8 mouse cellular contexts compared by ENCODE assay signal in genomic region chr12:100187756-100188430, GRCm38 (mm10). TPM values are rescaled to one million over a fixed set of nuclear protein-coding genes. Genes with fewer than 3 reads are reported as not detected.
A peak's percentile ranks its signal among the peaks of the same experiment; 100 is the strongest.
DNase-seq lines count a peak whose midpoint lies in the region; ATAC-seq lines count a peak whose summit lies in the region.

No protein-coding gene starts in this region.

- H3K36me3 ChIP-seq in hindbrain, embryonic 12.5 days, result no peaks in the 10 kb centered on the region
- H3K36me3 ChIP-seq in limb, embryonic 15.5 days, result no peaks in the 10 kb centered on the region

- peak overlapping the region; percentile 56 for H3K4me3 ChIP-seq in hindbrain, embryonic 12.5 days
- peak overlapping the region; percentile 62 for H3K4me3 ChIP-seq in limb, embryonic 15.5 days

- 2% methylated on average over 29 of the region's 29 CpGs for WGBS in hindbrain, embryonic 12.5 days
- 1% methylated on average over 29 of the region's 29 CpGs for WGBS in limb, embryonic 15.5 days

- peaks cover 12% of the 10 kb centered on the region for H3K4me1 ChIP-seq in hindbrain, embryonic 12.5 days
- H3K4me1 ChIP-seq in limb, embryonic 15.5 days, result peaks cover 7% of the 10 kb centered on the region; the same call in 1 of the 2 replicates

- H3K27ac ChIP-seq in hindbrain, embryonic 12.5 days, result peak overlapping the region; percentile 99
- peak overlapping the region; percentile 100 for H3K27ac ChIP-seq in limb, embryonic 15.5 days

- peak overlapping the region; percentile 74 for H3K4me2 ChIP-seq in hindbrain, embryonic 12.5 days (replicated peaks)
- peak overlapping the region; percentile 87 for H3K4me2 ChIP-seq in limb, embryonic 15.5 days

- H3K27me3 ChIP-seq in hindbrain, embryonic 12.5 days, result no peaks in the 10 kb centered on the region
- no peaks in the 10 kb centered on the region for H3K27me3 ChIP-seq in limb, embryonic 15.5 days

- H3K9ac ChIP-seq in hindbrain, embryonic 12.5 days, result peak overlapping the region; percentile 73
- H3K9ac ChIP-seq in limb, embryonic 15.5 days, result peak overlapping the region; percentile 61

- H3K9me3 ChIP-seq in hindbrain, embryonic 12.5 days (replicated peaks), result no peaks in the 10 kb centered on the region
- H3K9me3 ChIP-seq in limb, embryonic 15.5 days, result no peaks in the 10 kb centered on the region

- no peak for ATAC-seq in hindbrain, embryonic 12.5 days (ENCODE audit: low FRiP score)
- ATAC-seq in limb, embryonic 15.5 days (ENCODE audit: insufficient number of reproducible peaks, low FRiP score, low TSS enrichment, low read depth), result no peak

- DNase-seq in adrenal gland, adult (ENCODE audit: inconsistent age in 2 of 2, low spot score in 1 of 2), result peak; percentile 50 to 82
- DNase-seq in adrenal gland, adult 8-10 months, result no peak
- peak; percentile 41 for DNase-seq in urinary bladder, postnatal 14 days (ENCODE audit: low spot score)
- no peak for DNase-seq in urinary bladder, postnatal 10 days (ENCODE audit: low spot score)
- DNase-seq in naive thymus-derived CD4-positive, alpha-beta T cell, adult 2 months (ENCODE audit: low read depth), result peak; percentile 69
- DNase-seq in layer of hippocampus, adult 9-10 months (ENCODE audit: low spot score), result no peak

RNA-seq across cellular contexts. Expression of gene Calm1, which starts 11.3 kb away (rescaled TPM):
- 100 to 1,000 TPM; 303 to 399 (median 341) TPM for total RNA-seq in adrenal gland, adult 8-10 months (2022)
- polyA plus RNA-seq in hindbrain, embryonic 12.5 days (2016; fragmentation: Nextera tagmentation; extraction: Ambion mirVana), result 1,638 and 1,690 TPM in 2 replicates
- polyA plus RNA-seq in limb, embryonic 15.5 days (2015; fragmentation: Nextera tagmentation; extraction: Ambion mirVana), result 1,371 and 1,465 TPM in 2 replicates

RNA-seq across cellular contexts. Expression of gene Nrde2, which starts 28.4 kb away (rescaled TPM):
- total RNA-seq in adrenal gland, adult 8-10 months (2022), result 10 to 100 TPM; 20.3 to 25.0 (median 23.4) TPM
- polyA plus RNA-seq in hindbrain, embryonic 12.5 days (2016; fragmentation: Nextera tagmentation; extraction: Ambion mirVana), result 15.6 and 16.7 TPM in 2 replicates
- polyA plus RNA-seq in limb, embryonic 15.5 days (2015; fragmentation: Nextera tagmentation; extraction: Ambion mirVana), result 11.7 and 12.8 TPM in 2 replicates

Comparison
In these comparisons a context has a peak if more than half of its experiments do, and no peak if none do; other contexts are left out.
1. DNase-seq: peak in adrenal gland, adult (2 of 2), urinary bladder, postnatal 14 days (single experiment) and naive thymus-derived CD4-positive, alpha-beta T cell, adult 2 months (single experiment); none in adrenal gland, adult 8-10 months (single experiment), urinary bladder, postnatal 10 days (single experiment) and layer of hippocampus, adult 9-10 months (single experiment).